Mouse (Mus musculus): Measurements from ENCODE around the gene Ntm. TPM values are rescaled to one million over a fixed set of nuclear protein-coding genes. Genes with fewer than 3 reads are reported as not detected.

Ntm gene
- polyA plus RNA-seq, 1 experiment from 2014 or later = 264 TPM

- 60% methylated on average over 3 of the region's 3 CpGs for WGBS
- H3K4me3 ChIP-seq (ENCODE audit: low read length) = no peak overlapping the region
- no peak overlapping the region for H3K9ac ChIP-seq (ENCODE audit: low read depth, low read length)
- no peaks in the 10 kb centered on the region for H3K27me3 ChIP-seq (replicated peaks; ENCODE audit: control insufficient read depth, insufficient read depth, low read length)
- peaks cover 10% of the 10 kb centered on the region; the same call in 1 of the 2 replicates for H3K4me1 ChIP-seq (ENCODE audit: control insufficient read depth, insufficient read depth, low read depth, low read length)
- no peak for ATAC-seq
- H3K27ac ChIP-seq (ENCODE audit: low read depth, low read length) = no peak overlapping the region
- H3K9me3 ChIP-seq (ENCODE audit: control insufficient read depth, low read length) = no peaks in the 10 kb centered on the region
- H3K36me3 ChIP-seq (ENCODE audit: control insufficient read depth, insufficient read depth, low read length) = no peaks in the 10 kb centered on the region
- no peak overlapping the region for H3K4me2 ChIP-seq (ENCODE audit: low read length)
Observed at GRCm38 (mm10) chr9:29759940-29760339, 203.0 kb downstream of the Ntm start.

- H3K9ac ChIP-seq (ENCODE audit: low read depth, low read length) = no peak overlapping the region
- peaks cover 10% of the 10 kb centered on the region; the same call in 1 of the 2 replicates for H3K4me1 ChIP-seq (ENCODE audit: control insufficient read depth, insufficient read depth, low read depth, low read length)
- H3K27ac ChIP-seq (ENCODE audit: low read depth, low read length) = no peak overlapping the region
- H3K27me3 ChIP-seq (replicated peaks; ENCODE audit: control insufficient read depth, insufficient read depth, low read length) = no peaks in the 10 kb centered on the region
- H3K4me3 ChIP-seq (ENCODE audit: low read length) = no peak overlapping the region
- no peaks in the 10 kb centered on the region for H3K36me3 ChIP-seq (ENCODE audit: control insufficient read depth, insufficient read depth, low read length)
- WGBS = 86% methylated on average over 2 of the region's 2 CpGs
- no peaks in the 10 kb centered on the region for H3K9me3 ChIP-seq (ENCODE audit: control insufficient read depth, low read length)
- H3K4me2 ChIP-seq (ENCODE audit: low read length) = no peak overlapping the region
- ATAC-seq = no peak
Observed at GRCm38 (mm10) chr9:29759060-29759459, 203.9 kb downstream of the Ntm start.

GRCm38 (mm10) chr9:29754374-29754773 is 208.6 kb downstream of the Ntm start:
- Histone ChIP-seq H3K4me1 (ENCODE audit: control insufficient read depth, insufficient read depth, low read depth, low read length) (peaks cover 11% of the 10 kb centered on the region), H3K4me3 (ENCODE audit: low read length) (no peak overlapping the region), H3K27ac (ENCODE audit: low read depth, low read length) (no peak overlapping the region), H3K4me2 (ENCODE audit: low read length) (no peak overlapping the region), H3K9me3 (ENCODE audit: control insufficient read depth, low read length) (no peaks in the 10 kb centered on the region), H3K9ac (ENCODE audit: low read depth, low read length) (no peak overlapping the region), H3K27me3 (replicated peaks; ENCODE audit: control insufficient read depth, insufficient read depth, low read length) (no peaks in the 10 kb centered on the region; the same call in 1 of the 2 replicates), H3K36me3 (ENCODE audit: control insufficient read depth, insufficient read depth, low read length) (no peaks in the 10 kb centered on the region)
- no peak for ATAC-seq

GRCm38 (mm10) chr9:29751396-29751795 is 211.5 kb downstream of the Ntm start:
- Histone ChIP-seq H3K27ac (ENCODE audit: low read depth, low read length) (no peak overlapping the region), H3K4me3 (ENCODE audit: low read length) (no peak overlapping the region)
- 53% methylated on average over 1 of the region's 1 CpGs for WGBS

GRCm38 (mm10) chr9:29750371-29751014 is 212.4 kb downstream of the Ntm start:
- H3K9me3 ChIP-seq (ENCODE audit: control insufficient read depth, low read length) = no peaks in the 10 kb centered on the region
- peak overlapping the region; percentile 51; the same call in 1 of the 2 replicates for H3K9ac ChIP-seq (ENCODE audit: low read depth, low read length)
- no peaks in the 10 kb centered on the region for H3K36me3 ChIP-seq (ENCODE audit: control insufficient read depth, insufficient read depth, low read length)
- H3K4me3 ChIP-seq (ENCODE audit: low read length) = peak overlapping the region; percentile 29
- H3K27ac ChIP-seq (ENCODE audit: low read depth, low read length) = peak overlapping the region; percentile 42
- peak overlapping the region; percentile 60 for H3K4me2 ChIP-seq (ENCODE audit: low read length)
- WGBS = 10% methylated on average over 15 of the region's 15 CpGs
- H3K4me1 ChIP-seq (ENCODE audit: control insufficient read depth, insufficient read depth, low read depth, low read length) = peaks cover 11% of the 10 kb centered on the region
- H3K27me3 ChIP-seq (replicated peaks; ENCODE audit: control insufficient read depth, insufficient read depth, low read length) = no peaks in the 10 kb centered on the region; the same call in 1 of the 2 replicates
- ATAC-seq = peak; percentile 74

More at GRCm38 (mm10) chr9:29751396-29751795, 211.5 kb downstream of the Ntm start:
- Histone ChIP-seq H3K9me3 (ENCODE audit: control insufficient read depth, low read length) (no peaks in the 10 kb centered on the region), H3K4me2 (ENCODE audit: low read length) (no peak overlapping the region), H3K27me3 (replicated peaks; ENCODE audit: control insufficient read depth, insufficient read depth, low read length) (no peaks in the 10 kb centered on the region; the same call in 1 of the 2 replicates), H3K4me1 (ENCODE audit: control insufficient read depth, insufficient read depth, low read depth, low read length) (peaks cover 11% of the 10 kb centered on the region), H3K36me3 (ENCODE audit: control insufficient read depth, insufficient read depth, low read length) (no peaks in the 10 kb centered on the region), H3K9ac (ENCODE audit: low read depth, low read length) (no peak overlapping the region)
- no peak for ATAC-seq

GRCm38 (mm10) chr9:29748070-29748469 is 214.9 kb downstream of the Ntm start:
- no peaks in the 10 kb centered on the region for H3K36me3 ChIP-seq (ENCODE audit: control insufficient read depth, insufficient read depth, low read length)
- peaks cover 11% of the 10 kb centered on the region for H3K4me1 ChIP-seq (ENCODE audit: control insufficient read depth, insufficient read depth, low read depth, low read length)
- H3K4me2 ChIP-seq (ENCODE audit: low read length) = no peak overlapping the region
- H3K27me3 ChIP-seq (replicated peaks; ENCODE audit: control insufficient read depth, insufficient read depth, low read length) = no peaks in the 10 kb centered on the region
- H3K9ac ChIP-seq (ENCODE audit: low read depth, low read length) = no peak overlapping the region
- H3K4me3 ChIP-seq (ENCODE audit: low read length) = no peak overlapping the region
- H3K27ac ChIP-seq (ENCODE audit: low read depth, low read length) = no peak overlapping the region
- no peak for ATAC-seq
- no peaks in the 10 kb centered on the region for H3K9me3 ChIP-seq (ENCODE audit: control insufficient read depth, low read length)
- 80% methylated on average over 4 of the region's 4 CpGs for WGBS

GRCm38 (mm10) chr9:29738835-29739526 is 224.0 kb downstream of the Ntm start:
- no peak overlapping the region for H3K4me3 ChIP-seq (ENCODE audit: low read length)
- no peak overlapping the region for H3K9ac ChIP-seq (ENCODE audit: low read depth, low read length)
- H3K27me3 ChIP-seq (replicated peaks; ENCODE audit: control insufficient read depth, insufficient read depth, low read length) = no peaks in the 10 kb centered on the region
- no peaks in the 10 kb centered on the region; the same call in 1 of the 2 replicates for H3K4me1 ChIP-seq (ENCODE audit: control insufficient read depth, insufficient read depth, low read depth, low read length)
- no peak overlapping the region for H3K27ac ChIP-seq (ENCODE audit: low read depth, low read length)
- H3K4me2 ChIP-seq (ENCODE audit: low read length) = no peak overlapping the region
- ATAC-seq = no peak
- WGBS = 61% methylated on average over 9 of the region's 9 CpGs
- H3K36me3 ChIP-seq (ENCODE audit: control insufficient read depth, insufficient read depth, low read length) = no peaks in the 10 kb centered on the region
- no peaks in the 10 kb centered on the region for H3K9me3 ChIP-seq (ENCODE audit: control insufficient read depth, low read length)

- Histone ChIP-seq H3K36me3 (ENCODE audit: control insufficient read depth, insufficient read depth, low read length) (no peaks in the 10 kb centered on the region), H3K9me3 (ENCODE audit: control insufficient read depth, low read length) (no peaks in the 10 kb centered on the region), H3K9ac (ENCODE audit: low read depth, low read length) (no peak overlapping the region), H3K4me3 (ENCODE audit: low read length) (no peak overlapping the region), H3K27me3 (replicated peaks; ENCODE audit: control insufficient read depth, insufficient read depth, low read length) (no peaks in the 10 kb centered on the region), H3K4me2 (ENCODE audit: low read length) (no peak overlapping the region), H3K27ac (ENCODE audit: low read depth, low read length) (no peak overlapping the region), H3K4me1 (ENCODE audit: control insufficient read depth, insufficient read depth, low read depth, low read length) (no peaks in the 10 kb centered on the region; the same call in 1 of the 2 replicates)
- ATAC-seq = no peak
- 37% methylated on average over 3 of the region's 3 CpGs for WGBS
Observed at GRCm38 (mm10) chr9:29736031-29736430, 226.9 kb downstream of the Ntm start.

GRCm38 (mm10) chr9:29732895-29733294 is 230.0 kb downstream of the Ntm start:
- Histone ChIP-seq H3K9me3 (ENCODE audit: control insufficient read depth, low read length) (no peaks in the 10 kb centered on the region), H3K4me2 (ENCODE audit: low read length) (no peak overlapping the region), H3K4me1 (ENCODE audit: control insufficient read depth, insufficient read depth, low read depth, low read length) (peaks cover 7% of the 10 kb centered on the region), H3K4me3 (ENCODE audit: low read length) (no peak overlapping the region), H3K27ac (ENCODE audit: low read depth, low read length) (no peak overlapping the region), H3K27me3 (replicated peaks; ENCODE audit: control insufficient read depth, insufficient read depth, low read length) (no peaks in the 10 kb centered on the region), H3K9ac (ENCODE audit: low read depth, low read length) (no peak overlapping the region), H3K36me3 (ENCODE audit: control insufficient read depth, insufficient read depth, low read length) (no peaks in the 10 kb centered on the region)
- no peak for ATAC-seq
- WGBS = 63% methylated on average over 3 of the region's 3 CpGs
